Mouse (Mus musculus): ENCODE data around the gene Gatb. TPM values are rescaled to one million over a fixed set of nuclear protein-coding genes. Genes with fewer than 3 reads are reported as not detected.

The Gatb gene
- polyA plus RNA-seq, 1 experiment from 2014 or later, result 49.7 TPM

DNA sequence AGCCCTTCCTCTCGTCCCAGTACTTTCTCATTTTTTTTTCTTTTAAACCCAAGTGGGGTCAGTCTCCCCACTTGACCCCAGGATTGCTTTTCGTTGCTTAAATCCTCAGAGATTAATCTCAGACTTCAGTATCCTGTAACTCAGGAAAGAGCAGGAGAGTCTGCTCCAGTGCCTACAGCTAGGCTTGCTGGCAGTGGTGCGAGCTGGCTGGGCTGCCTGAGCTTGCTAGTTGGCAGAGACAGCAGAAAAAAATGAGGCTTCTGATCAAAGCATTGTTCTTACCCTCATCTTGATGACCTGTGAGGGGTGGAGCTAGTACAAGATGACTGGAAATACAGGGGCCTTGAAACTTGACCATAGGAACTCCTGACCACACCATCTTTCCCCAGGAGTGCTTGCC lies 20.5 kb downstream of the Gatb start:
- no peak overlapping the region for H3K4me2 ChIP-seq (ENCODE audit: low read length)
- H3K27me3 ChIP-seq (ENCODE audit: control insufficient read depth, insufficient read depth, low read length), result no peaks in the 10 kb centered on the region
- H3K4me3 ChIP-seq (ENCODE audit: control insufficient read depth in 1 of 2, insufficient read depth in 1 of 2, low read depth in 1 of 2, low read length in 2 of 2), result no peak overlapping the region
- 70% methylated on average over 3 of the region's 3 CpGs for WGBS
- no peaks in the 10 kb centered on the region for H3K9me3 ChIP-seq (ENCODE audit: control insufficient read depth, low read length)
- no peak for ATAC-seq (ENCODE audit: insufficient number of reproducible peaks, insufficient read depth, low FRiP score, low read depth)
- no peak overlapping the region for H3K27ac ChIP-seq (replicated peaks in 1 of 2; ENCODE audit: control insufficient read depth in 1 of 2, insufficient read depth in 1 of 2, low read depth in 2 of 2, low read length in 2 of 2)
- no peak overlapping the region for H3K9ac ChIP-seq (ENCODE audit: low read length)
- no peaks in the 10 kb centered on the region for H3K36me3 ChIP-seq (ENCODE audit: control insufficient read depth, insufficient read depth, low read length)
- peaks cover 12 to 30% of the 10 kb centered on the region in 2 experiments for H3K4me1 ChIP-seq (ENCODE audit: control insufficient read depth in 2 of 2, insufficient read depth in 2 of 2, low read length in 2 of 2)

DNA sequence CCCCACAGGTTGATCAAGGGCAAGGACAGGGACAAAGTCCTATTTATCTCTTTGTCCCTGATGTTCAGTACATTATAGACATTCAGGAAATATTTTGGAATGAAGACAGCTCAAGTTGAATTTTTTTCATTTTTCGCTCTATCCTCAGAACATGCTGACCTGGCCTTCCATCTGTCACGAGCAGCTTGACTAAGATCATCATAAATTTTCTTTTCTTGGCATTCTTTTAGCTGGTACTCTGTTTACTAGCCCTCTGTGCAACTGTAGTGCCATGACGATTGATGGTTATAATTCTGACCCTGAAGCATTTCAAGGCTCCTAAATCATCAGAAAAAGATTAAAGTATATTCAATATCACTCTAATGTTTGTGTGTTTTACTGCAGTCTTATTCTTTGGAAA lies 25.6 kb downstream of the Gatb start:
- Histone ChIP-seq H3K36me3 (ENCODE audit: control insufficient read depth, insufficient read depth, low read length) (no peaks in the 10 kb centered on the region), H3K4me3 (ENCODE audit: control insufficient read depth in 1 of 2, insufficient read depth in 1 of 2, low read depth in 1 of 2, low read length in 2 of 2) (no peak overlapping the region), H3K4me1 (ENCODE audit: control insufficient read depth in 2 of 2, insufficient read depth in 2 of 2, low read length in 2 of 2) (peaks cover 15 to 24% of the 10 kb centered on the region in 2 experiments), H3K27ac (replicated peaks in 1 of 2; ENCODE audit: control insufficient read depth in 1 of 2, insufficient read depth in 1 of 2, low read depth in 2 of 2, low read length in 2 of 2) (no peak overlapping the region), H3K27me3 (ENCODE audit: control insufficient read depth, insufficient read depth, low read length) (no peaks in the 10 kb centered on the region), H3K4me2 (ENCODE audit: low read length) (no peak overlapping the region), H3K9ac (ENCODE audit: low read length) (no peak overlapping the region), H3K9me3 (ENCODE audit: control insufficient read depth, low read length) (no peaks in the 10 kb centered on the region)
- no peak for ATAC-seq (ENCODE audit: insufficient number of reproducible peaks, insufficient read depth, low FRiP score, low read depth)
- WGBS, result 83% methylated on average over 3 of the region's 3 CpGs

DNA sequence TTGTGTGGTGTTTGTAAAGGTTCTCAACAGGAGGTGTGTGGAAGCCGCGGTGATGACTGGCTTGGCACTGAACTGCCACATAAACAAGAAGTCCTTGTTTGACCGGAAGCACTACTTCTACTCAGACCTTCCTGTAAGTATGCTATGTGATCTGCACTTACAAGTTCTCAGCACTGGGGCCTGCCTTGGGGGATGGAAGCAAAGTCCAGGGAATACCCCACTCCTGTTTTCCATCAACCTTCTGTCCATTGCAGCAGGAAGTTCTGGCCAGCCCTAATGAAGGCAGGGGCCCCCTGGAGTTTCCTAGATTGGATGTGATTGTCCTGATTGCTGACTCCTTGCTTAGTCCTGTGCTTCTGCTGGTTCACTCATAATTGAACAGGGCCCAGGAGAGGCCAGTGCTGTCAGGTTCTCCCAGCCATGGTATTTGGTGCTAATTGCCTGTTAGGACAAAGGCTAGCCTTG lies 28.0 kb downstream of the Gatb start:
- ATAC-seq (ENCODE audit: insufficient number of reproducible peaks, insufficient read depth, low FRiP score, low read depth), result no peak

DNA sequence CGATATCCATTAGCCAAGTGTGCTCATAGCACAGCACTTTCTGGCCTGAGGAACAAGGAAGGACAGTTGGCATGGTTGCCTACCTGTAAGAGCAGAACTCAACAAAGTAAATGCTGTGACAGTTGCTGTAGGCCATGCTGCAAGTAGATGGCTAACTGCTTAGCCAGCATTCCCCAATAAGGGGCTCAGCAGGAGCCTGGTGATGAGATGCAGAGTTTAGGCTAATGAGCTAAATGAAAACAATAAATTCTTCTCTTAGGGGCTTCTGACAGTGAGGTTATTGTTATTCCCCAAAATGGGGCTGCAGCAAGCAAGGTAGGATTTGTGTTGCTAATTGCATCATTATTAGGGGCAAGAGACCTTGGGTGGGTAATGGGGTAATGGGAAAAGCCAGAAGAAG lies 29.9 kb downstream of the Gatb start:
- H3K4me3 ChIP-seq (ENCODE audit: control insufficient read depth in 1 of 2, insufficient read depth in 1 of 2, low read depth in 1 of 2, low read length in 2 of 2), result no peak overlapping the region
- no peaks in the 10 kb centered on the region for H3K9me3 ChIP-seq (ENCODE audit: control insufficient read depth, low read length)
- H3K9ac ChIP-seq (ENCODE audit: low read length), result no peak overlapping the region
- no peaks in the 10 kb centered on the region for H3K36me3 ChIP-seq (ENCODE audit: control insufficient read depth, insufficient read depth, low read length)
- no peak overlapping the region for H3K27ac ChIP-seq (replicated peaks in 1 of 2; ENCODE audit: control insufficient read depth in 1 of 2, insufficient read depth in 1 of 2, low read depth in 2 of 2, low read length in 2 of 2)
- ATAC-seq (ENCODE audit: insufficient number of reproducible peaks, insufficient read depth, low FRiP score, low read depth), result no peak
- 86% methylated on average over 1 of the region's 1 CpGs for WGBS
- peaks cover 21 to 32% of the 10 kb centered on the region in 2 experiments for H3K4me1 ChIP-seq (ENCODE audit: control insufficient read depth in 2 of 2, insufficient read depth in 2 of 2, low read length in 2 of 2)
- H3K27me3 ChIP-seq (ENCODE audit: control insufficient read depth, insufficient read depth, low read length), result no peaks in the 10 kb centered on the region
- H3K4me2 ChIP-seq (ENCODE audit: low read length), result no peak overlapping the region

More for the DNA sequence above, 28.0 kb downstream of the Gatb start:
- H3K27ac ChIP-seq (replicated peaks in 1 of 2; ENCODE audit: control insufficient read depth in 1 of 2, insufficient read depth in 1 of 2, low read depth in 2 of 2, low read length in 2 of 2), result peak overlapping the region; percentile 48 to 59
- H3K4me2 ChIP-seq (ENCODE audit: low read length), result no peak overlapping the region
- H3K9me3 ChIP-seq (ENCODE audit: control insufficient read depth, low read length), result no peaks in the 10 kb centered on the region
- H3K4me1 ChIP-seq (ENCODE audit: control insufficient read depth in 2 of 2, insufficient read depth in 2 of 2, low read length in 2 of 2), result peaks cover 21 to 32% of the 10 kb centered on the region in 2 experiments
- H3K36me3 ChIP-seq (ENCODE audit: control insufficient read depth, insufficient read depth, low read length), result no peaks in the 10 kb centered on the region
- H3K27me3 ChIP-seq (ENCODE audit: control insufficient read depth, insufficient read depth, low read length), result no peaks in the 10 kb centered on the region
- no peak overlapping the region for H3K9ac ChIP-seq (ENCODE audit: low read length)
- WGBS, result 18% methylated on average over 3 of the region's 3 CpGs
- H3K4me3 ChIP-seq (ENCODE audit: control insufficient read depth in 1 of 2, insufficient read depth in 1 of 2, low read depth in 1 of 2, low read length in 2 of 2), result no peak overlapping the region

DNA sequence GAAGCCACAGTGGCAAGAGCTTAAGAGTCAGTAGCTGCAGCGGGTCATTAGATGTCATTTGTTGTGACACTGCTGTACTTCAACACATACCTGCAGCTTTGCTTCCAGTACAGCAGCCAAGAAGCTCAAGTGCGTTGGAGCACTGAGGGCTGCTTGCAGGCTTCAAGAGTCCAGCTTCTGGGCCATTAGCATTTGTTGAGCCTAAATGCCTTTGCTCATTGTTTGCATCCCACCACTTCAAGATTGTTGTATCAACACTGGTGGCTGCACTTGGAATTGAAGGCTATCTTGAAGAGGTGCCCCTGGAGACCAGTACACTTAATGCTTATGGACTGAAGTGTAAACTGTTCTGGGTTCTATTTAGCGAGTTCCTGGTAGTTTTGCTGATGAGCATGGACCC lies 33.0 kb downstream of the Gatb start:
- Histone ChIP-seq H3K27me3 (ENCODE audit: control insufficient read depth, insufficient read depth, low read length) (no peaks in the 10 kb centered on the region), H3K9me3 (ENCODE audit: control insufficient read depth, low read length) (no peaks in the 10 kb centered on the region), H3K9ac (ENCODE audit: low read length) (no peak overlapping the region), H3K36me3 (ENCODE audit: control insufficient read depth, insufficient read depth, low read length) (no peaks in the 10 kb centered on the region), H3K27ac (replicated peaks in 1 of 2; ENCODE audit: control insufficient read depth in 1 of 2, insufficient read depth in 1 of 2, low read depth in 2 of 2, low read length in 2 of 2) (no peak overlapping the region), H3K4me1 (ENCODE audit: control insufficient read depth in 2 of 2, insufficient read depth in 2 of 2, low read length in 2 of 2) (peaks cover 12 to 20% of the 10 kb centered on the region in 2 experiments), H3K4me3 (ENCODE audit: control insufficient read depth in 1 of 2, insufficient read depth in 1 of 2, low read depth in 1 of 2, low read length in 2 of 2) (no peak overlapping the region), H3K4me2 (ENCODE audit: low read length) (no peak overlapping the region)
- no peak for ATAC-seq (ENCODE audit: insufficient number of reproducible peaks, insufficient read depth, low FRiP score, low read depth)
- WGBS, result 85% methylated on average over 3 of the region's 3 CpGs

DNA sequence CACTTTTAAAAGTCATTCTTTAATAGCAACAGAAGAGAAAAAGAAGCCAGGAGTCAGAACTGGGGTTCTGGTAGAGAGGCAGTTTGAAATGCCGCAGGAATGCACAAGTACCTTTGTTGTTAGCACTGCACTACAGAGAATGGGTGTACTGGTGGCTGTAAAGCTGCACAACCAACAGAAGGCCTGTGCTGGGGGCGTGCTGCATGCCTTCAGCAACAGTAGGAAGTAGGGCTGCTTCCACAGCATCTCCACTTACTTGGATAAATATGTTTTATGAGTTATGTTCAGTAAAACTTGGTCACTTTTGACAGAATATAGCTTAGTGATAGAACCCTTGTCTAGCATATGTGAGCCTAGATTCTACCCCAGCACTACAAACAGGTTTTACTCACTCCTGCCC lies 33.8 kb downstream of the Gatb start:
- H3K4me1 ChIP-seq (ENCODE audit: control insufficient read depth in 2 of 2, insufficient read depth in 2 of 2, low read length in 2 of 2), result peaks cover 10 to 12% of the 10 kb centered on the region in 2 experiments
- H3K27me3 ChIP-seq (ENCODE audit: control insufficient read depth, insufficient read depth, low read length), result no peaks in the 10 kb centered on the region
- no peaks in the 10 kb centered on the region for H3K9me3 ChIP-seq (ENCODE audit: control insufficient read depth, low read length)
- 90% methylated on average over 2 of the region's 2 CpGs for WGBS
- H3K4me2 ChIP-seq (ENCODE audit: low read length), result no peak overlapping the region
- no peaks in the 10 kb centered on the region for H3K36me3 ChIP-seq (ENCODE audit: control insufficient read depth, insufficient read depth, low read length)
- H3K9ac ChIP-seq (ENCODE audit: low read length), result no peak overlapping the region
- H3K4me3 ChIP-seq (ENCODE audit: control insufficient read depth in 1 of 2, insufficient read depth in 1 of 2, low read depth in 1 of 2, low read length in 2 of 2), result no peak overlapping the region
- ATAC-seq (ENCODE audit: insufficient number of reproducible peaks, insufficient read depth, low FRiP score, low read depth), result no peak
- H3K27ac ChIP-seq (replicated peaks in 1 of 2; ENCODE audit: control insufficient read depth in 1 of 2, insufficient read depth in 1 of 2, low read depth in 2 of 2, low read length in 2 of 2), result no peak overlapping the region

DNA sequence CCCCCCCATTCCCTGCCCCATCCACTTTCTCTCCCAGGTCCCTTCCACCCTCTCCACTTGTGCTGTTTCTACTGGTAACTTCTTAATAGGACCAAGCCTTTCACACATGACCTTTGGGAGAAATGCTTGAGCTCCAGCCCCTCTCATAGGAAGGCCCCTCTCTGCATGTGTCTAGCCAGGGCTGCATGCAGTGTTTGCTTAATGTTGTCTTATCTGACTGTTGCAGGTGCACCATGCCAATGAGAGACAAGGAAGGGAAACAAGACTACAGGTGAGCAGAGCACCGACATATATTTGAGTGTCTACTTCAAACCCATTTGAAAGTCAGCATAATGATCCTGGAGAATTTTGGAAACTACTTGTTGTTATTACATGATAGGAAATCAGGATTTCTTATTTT lies 42.5 kb downstream of the Gatb start:
- 83% methylated on average over 1 of the region's 1 CpGs for WGBS
- Histone ChIP-seq H3K4me2 (ENCODE audit: low read length) (no peak overlapping the region), H3K9me3 (ENCODE audit: control insufficient read depth, low read length) (no peaks in the 10 kb centered on the region), H3K4me3 (ENCODE audit: control insufficient read depth in 1 of 2, insufficient read depth in 1 of 2, low read depth in 1 of 2, low read length in 2 of 2) (no peak overlapping the region), H3K9ac (ENCODE audit: low read length) (no peak overlapping the region), H3K36me3 (ENCODE audit: control insufficient read depth, insufficient read depth, low read length) (peaks cover 22% of the 10 kb centered on the region; the same call in 1 of the 2 replicates), H3K27ac (replicated peaks in 1 of 2; ENCODE audit: control insufficient read depth in 1 of 2, insufficient read depth in 1 of 2, low read depth in 2 of 2, low read length in 2 of 2) (no peak overlapping the region), H3K4me1 (ENCODE audit: control insufficient read depth in 2 of 2, insufficient read depth in 2 of 2, low read length in 2 of 2) (peaks cover 0 to 2% of the 10 kb centered on the region in 2 experiments; a peak in 2 of 4 replicates), H3K27me3 (ENCODE audit: control insufficient read depth, insufficient read depth, low read length) (no peaks in the 10 kb centered on the region)
- no peak for ATAC-seq (ENCODE audit: insufficient number of reproducible peaks, insufficient read depth, low FRiP score, low read depth)

DNA sequence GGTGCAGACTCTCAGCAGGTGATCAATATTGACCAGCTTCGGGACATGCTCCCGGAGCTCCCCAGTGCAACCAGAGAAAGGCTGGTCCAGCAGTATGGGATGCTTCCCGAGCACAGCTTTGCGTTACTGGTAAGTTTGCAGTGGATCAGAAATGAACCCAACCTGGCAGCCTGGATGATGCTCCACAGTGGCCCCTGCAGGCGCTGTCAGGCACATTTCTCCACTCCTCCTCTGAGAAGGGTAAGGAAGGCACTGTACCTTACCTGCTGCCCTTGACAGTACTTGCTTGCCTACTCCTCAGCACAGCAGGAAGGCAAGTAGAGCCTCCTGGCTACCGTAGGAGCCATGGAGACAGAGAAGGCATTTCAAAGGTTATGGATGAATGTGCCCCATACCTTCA lies 45.0 kb downstream of the Gatb start:
- H3K4me3 ChIP-seq (ENCODE audit: control insufficient read depth in 1 of 2, insufficient read depth in 1 of 2, low read depth in 1 of 2, low read length in 2 of 2), result no peak overlapping the region

More for the DNA sequence above, 45.0 kb downstream of the Gatb start:
- Histone ChIP-seq H3K9ac (ENCODE audit: low read length) (no peak overlapping the region), H3K36me3 (ENCODE audit: control insufficient read depth, insufficient read depth, low read length) (peaks cover 21% of the 10 kb centered on the region; the same call in 1 of the 2 replicates), H3K27me3 (ENCODE audit: control insufficient read depth, insufficient read depth, low read length) (no peaks in the 10 kb centered on the region), H3K27ac (replicated peaks in 1 of 2; ENCODE audit: control insufficient read depth in 1 of 2, insufficient read depth in 1 of 2, low read depth in 2 of 2, low read length in 2 of 2) (no peak overlapping the region), H3K9me3 (ENCODE audit: control insufficient read depth, low read length) (no peaks in the 10 kb centered on the region), H3K4me1 (ENCODE audit: control insufficient read depth in 2 of 2, insufficient read depth in 2 of 2, low read length in 2 of 2) (no peaks in the 10 kb centered on the region), H3K4me2 (ENCODE audit: low read length) (no peak overlapping the region)
- 77% methylated on average over 6 of the region's 6 CpGs for WGBS
- no peak for ATAC-seq (ENCODE audit: insufficient number of reproducible peaks, insufficient read depth, low FRiP score, low read depth)

All from heart, embryonic 14.5 days (tissue).